Mouse (Mus musculus) intestine, embryonic 14.5 days (tissue): ENCODE results near the gene Fxn. TPM values are rescaled to one million over a fixed set of nuclear protein-coding genes. Genes with fewer than 3 reads are reported as not detected.
A peak's percentile ranks its signal among the peaks of the same experiment; 100 is the strongest.

Experiments
- ATAC-seq: fragments of 200-750 bp; cut with Nextera tagmentation; replicated peaks from 2 replicates; pipeline ENCODE4 v1.8.0; 2017; ENCODE audit warnings: low read depth, moderate number of reproducible peaks, moderate TSS enrichment, moderate library complexity; ENCODE audit not compliant: low FRiP score, low TSS enrichment
- DNase-seq: peaks from one replicate; pipeline ENCODE4 v3.0.0-alpha.2; 2018; ENCODE audit warnings: low spot score
- H3K27ac ChIP-seq: fragments of 300-500 bp; sonication (generic); 2 replicates; pipeline ENCODE4 v1.5.1; 2014; ENCODE audit warnings: low read depth, mild to moderate bottlenecking, control low read depth
- H3K27me3 ChIP-seq: fragments of 300-500 bp; sonication (generic); replicated peaks from 2 replicates; pipeline ENCODE4 v1.6.1; 2014; ENCODE audit warnings: low read length, control low read depth; ENCODE audit not compliant: control insufficient read depth, insufficient read depth
- H3K36me3 ChIP-seq: fragments of 300-500 bp; sonication (generic); 2 replicates; pipeline ENCODE4 v1.6.1; 2014; ENCODE audit warnings: low read length, control low read depth; ENCODE audit not compliant: control insufficient read depth, insufficient read depth
- H3K4me1 ChIP-seq: fragments of 300-500 bp; sonication (generic); replicated peaks from 2 replicates; pipeline ENCODE4 v1.6.1; 2014; ENCODE audit warnings: low read length, control low read depth, mixed read lengths; ENCODE audit not compliant: control insufficient read depth, insufficient read depth
- H3K4me2 ChIP-seq: fragments of 300-500 bp; sonication (generic); 2 replicates; pipeline ENCODE4 v1.6.1; 2014; ENCODE audit warnings: low read length
- H3K4me3 ChIP-seq: fragments of 300-500 bp; sonication (generic); 2 replicates; pipeline ENCODE4 v1.5.1; 2014; ENCODE audit warnings: low read depth, low read length, control low read depth, mixed read lengths
- H3K9ac ChIP-seq: fragments of 300-500 bp; sonication (generic); 2 replicates; pipeline ENCODE4 v1.6.1; 2014; ENCODE audit warnings: mild to moderate bottlenecking, low read length
- H3K9me3 ChIP-seq: fragments of 300-500 bp; sonication (generic); 2 replicates; pipeline ENCODE4 v1.6.1; 2016; ENCODE audit warnings: low read length, control low read depth; ENCODE audit not compliant: control insufficient read depth
- WGBS: fragments of 180-500 bp; shearing (Covaris S2); extraction: QIAGEN DNeasy Blood & Tissue Kit; methylation state at CpG from one replicate; pipeline ENCODE4 v1.1.7; 2014; 5-methylcytosine and 5-hydroxymethylcytosine counted together
- polyA plus RNA-seq: library from polyadenylated mRNA; unstranded; fragments of >200 nt; fragmentation: Nextera tagmentation; extraction: Ambion mirVana; gene quantifications from 2 replicates; pipeline ENCODE4 v1.2.1, GENCODE M21; 2014

Gene Fxn
- polyA plus RNA-seq, 1 experiment from 2014 or later = 46.5 TPM

DNA sequence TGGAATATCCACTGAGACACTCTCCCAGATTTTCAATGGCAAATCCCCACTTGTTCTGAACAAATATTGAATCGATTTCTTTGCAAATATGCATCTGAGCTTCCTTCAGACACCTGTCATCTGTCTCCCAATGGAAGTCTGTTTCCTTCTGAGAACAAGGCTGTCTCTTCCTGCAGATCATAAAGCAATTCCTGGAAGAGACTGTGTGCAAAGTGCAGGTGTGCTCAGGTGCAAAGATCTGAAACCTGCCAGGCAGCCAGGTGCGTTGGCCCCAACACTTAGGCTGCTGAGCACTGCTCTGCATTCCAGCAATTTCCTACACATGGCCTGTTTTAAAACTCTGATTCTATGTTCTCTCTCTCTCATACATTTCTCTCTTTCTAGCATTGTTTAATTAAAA lies 37.3 kb upstream of the Fxn start:
- Histone ChIP-seq H3K4me3 (no peak overlapping the region), H3K9me3 (no peaks in the 10 kb centered on the region), H3K4me2 (no peak overlapping the region), H3K9ac (no peak overlapping the region), H3K27me3 (no peaks in the 10 kb centered on the region), H3K36me3 (no peaks in the 10 kb centered on the region), H3K4me1 (no peaks in the 10 kb centered on the region), H3K27ac (peak overlapping the region; percentile 33; the same call in 1 of the 2 replicates)
- ATAC-seq (peak; percentile 81; the same call in 1 of the 2 replicates), DNase-seq (no peak)
- 75% methylated on average over 2 of the region's 2 CpGs for WGBS

DNA sequence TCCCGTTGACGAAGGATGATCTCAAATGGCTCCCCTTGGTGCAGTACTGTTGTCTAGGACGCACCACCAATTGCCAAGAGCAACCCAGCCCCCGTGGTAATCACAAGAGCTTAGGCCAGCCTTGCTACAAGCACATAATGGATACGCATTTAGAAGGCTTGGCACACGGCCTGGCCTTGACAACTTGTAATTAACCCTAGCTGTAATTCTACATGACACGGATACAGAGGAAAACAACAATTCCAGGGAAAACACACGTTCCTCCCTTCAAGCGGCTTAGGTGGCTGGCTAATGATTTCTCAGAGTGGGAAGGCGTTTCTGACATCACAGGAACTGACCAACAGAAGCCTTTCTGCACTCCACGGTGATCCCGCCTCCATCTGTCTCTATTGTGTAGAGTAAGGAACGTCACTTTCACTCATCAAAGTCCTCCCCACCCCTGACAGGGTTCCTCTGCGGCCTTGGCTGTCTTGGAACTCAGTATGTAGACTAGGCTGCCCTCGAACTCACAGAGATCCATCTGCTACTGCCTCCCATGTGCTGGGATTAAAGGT lies 36.7 kb upstream of the Fxn start:
- H3K4me3 ChIP-seq = no peak overlapping the region
- H3K9ac ChIP-seq = no peak overlapping the region
- no peaks in the 10 kb centered on the region for H3K36me3 ChIP-seq
- H3K9me3 ChIP-seq = no peaks in the 10 kb centered on the region
- ATAC-seq = 0 out of 2 replicates have a peak, but pooled peaks have one; percentile 19
- 54% methylated on average over 15 of the region's 15 CpGs for WGBS
- no peaks in the 10 kb centered on the region for H3K4me1 ChIP-seq
- H3K27ac ChIP-seq = peak overlapping the region; percentile 33; the same call in 1 of the 2 replicates
- no peak overlapping the region for H3K4me2 ChIP-seq
- no peaks in the 10 kb centered on the region for H3K27me3 ChIP-seq
- DNase-seq = no peak

DNA sequence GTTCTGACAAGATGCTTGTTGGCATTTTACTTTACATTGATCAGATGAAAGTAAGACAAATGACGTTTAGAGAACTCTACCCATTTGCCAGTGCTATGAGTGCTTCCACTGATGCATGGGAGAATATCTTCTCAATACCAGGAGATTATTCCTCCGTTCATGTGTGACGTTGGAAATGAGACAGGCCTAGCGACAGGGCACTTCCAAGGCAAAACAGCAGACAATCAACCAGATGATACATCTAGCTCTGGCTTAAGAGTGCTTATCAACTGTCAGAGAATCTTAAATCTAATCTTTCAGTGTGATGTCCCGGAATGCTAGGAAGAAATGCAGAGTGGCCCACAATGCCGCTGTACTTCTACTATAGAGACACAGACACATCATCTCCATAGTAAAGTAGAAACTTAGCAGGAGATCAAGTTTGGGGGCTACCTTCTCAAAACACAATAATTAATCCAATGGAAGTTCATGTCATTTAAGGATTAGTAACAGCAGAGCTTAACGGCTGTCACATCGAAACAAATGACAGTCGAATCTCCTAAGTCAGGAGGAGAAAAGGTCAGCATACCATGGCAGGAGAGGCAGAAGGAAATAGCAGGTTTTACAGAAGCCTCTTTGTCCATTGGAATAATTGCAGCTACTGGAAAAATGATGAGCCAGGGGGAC lies 35.8 kb upstream of the Fxn start:
- WGBS = 65% methylated on average over 9 of the region's 9 CpGs
- no peaks in the 10 kb centered on the region for H3K9me3 ChIP-seq
- H3K4me1 ChIP-seq = no peaks in the 10 kb centered on the region
- H3K27ac ChIP-seq = no peak overlapping the region
- DNase-seq = no peak
- H3K9ac ChIP-seq = no peak overlapping the region
- no peak overlapping the region for H3K4me2 ChIP-seq
- no peak overlapping the region for H3K4me3 ChIP-seq
- no peak for ATAC-seq
- H3K27me3 ChIP-seq = no peaks in the 10 kb centered on the region
- H3K36me3 ChIP-seq = no peaks in the 10 kb centered on the region

DNA sequence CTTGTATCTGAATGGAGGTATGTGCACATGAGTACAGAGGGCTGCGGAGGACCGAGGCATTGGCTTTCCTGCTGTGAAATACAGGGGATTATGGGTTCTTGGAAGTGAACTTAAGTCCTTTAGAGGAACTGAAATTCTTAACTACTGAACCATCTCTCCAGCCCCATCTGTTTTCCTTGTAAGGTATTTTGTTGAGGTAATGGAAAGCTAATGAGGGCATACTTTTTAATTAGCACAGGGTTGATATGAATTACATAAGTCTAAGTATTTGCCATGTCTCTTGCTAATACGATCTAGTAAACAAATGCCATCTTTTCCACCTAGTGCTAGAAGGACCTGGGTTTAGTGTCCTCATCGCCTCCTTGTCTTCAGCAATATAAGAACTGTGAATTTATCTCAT lies 34.8 kb upstream of the Fxn start:
- H3K4me2 ChIP-seq = no peak overlapping the region
- no peaks in the 10 kb centered on the region for H3K27me3 ChIP-seq
- ATAC-seq = no peak
- H3K4me1 ChIP-seq = no peaks in the 10 kb centered on the region
- H3K9ac ChIP-seq = no peak overlapping the region
- no peaks in the 10 kb centered on the region for H3K9me3 ChIP-seq
- no peak overlapping the region for H3K4me3 ChIP-seq
- H3K27ac ChIP-seq = no peak overlapping the region
- no peaks in the 10 kb centered on the region for H3K36me3 ChIP-seq
- DNase-seq = no peak
- 93% methylated on average over 4 of the region's 4 CpGs for WGBS

DNA sequence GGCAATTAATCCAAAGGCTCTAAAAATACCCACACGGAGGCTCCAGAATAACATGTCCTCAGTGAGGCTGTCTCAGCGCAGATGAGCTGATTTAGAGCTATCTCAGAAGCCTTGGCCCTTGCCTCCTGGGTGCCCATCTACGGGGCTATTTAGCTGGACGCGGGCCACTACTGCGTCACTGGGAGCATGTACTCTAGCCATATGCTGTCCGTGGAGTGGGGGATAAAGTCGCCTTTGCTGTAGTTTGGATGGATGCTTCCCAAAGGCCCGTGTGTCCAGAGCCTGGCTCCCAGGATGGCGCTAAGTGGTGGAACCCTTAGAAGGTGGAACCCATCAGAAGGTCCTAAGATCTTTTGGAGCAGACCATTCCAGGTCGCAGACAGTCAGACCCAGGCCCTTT lies 34.3 kb upstream of the Fxn start:
- Histone ChIP-seq H3K4me3 (no peak overlapping the region), H3K27ac (no peak overlapping the region), H3K27me3 (no peaks in the 10 kb centered on the region), H3K4me2 (no peak overlapping the region), H3K4me1 (no peaks in the 10 kb centered on the region), H3K9me3 (no peaks in the 10 kb centered on the region), H3K36me3 (no peaks in the 10 kb centered on the region), H3K9ac (no peak overlapping the region)
- DNase-seq (no peak), ATAC-seq (no peak)
- WGBS = 92% methylated on average over 11 of the region's 11 CpGs

DNA sequence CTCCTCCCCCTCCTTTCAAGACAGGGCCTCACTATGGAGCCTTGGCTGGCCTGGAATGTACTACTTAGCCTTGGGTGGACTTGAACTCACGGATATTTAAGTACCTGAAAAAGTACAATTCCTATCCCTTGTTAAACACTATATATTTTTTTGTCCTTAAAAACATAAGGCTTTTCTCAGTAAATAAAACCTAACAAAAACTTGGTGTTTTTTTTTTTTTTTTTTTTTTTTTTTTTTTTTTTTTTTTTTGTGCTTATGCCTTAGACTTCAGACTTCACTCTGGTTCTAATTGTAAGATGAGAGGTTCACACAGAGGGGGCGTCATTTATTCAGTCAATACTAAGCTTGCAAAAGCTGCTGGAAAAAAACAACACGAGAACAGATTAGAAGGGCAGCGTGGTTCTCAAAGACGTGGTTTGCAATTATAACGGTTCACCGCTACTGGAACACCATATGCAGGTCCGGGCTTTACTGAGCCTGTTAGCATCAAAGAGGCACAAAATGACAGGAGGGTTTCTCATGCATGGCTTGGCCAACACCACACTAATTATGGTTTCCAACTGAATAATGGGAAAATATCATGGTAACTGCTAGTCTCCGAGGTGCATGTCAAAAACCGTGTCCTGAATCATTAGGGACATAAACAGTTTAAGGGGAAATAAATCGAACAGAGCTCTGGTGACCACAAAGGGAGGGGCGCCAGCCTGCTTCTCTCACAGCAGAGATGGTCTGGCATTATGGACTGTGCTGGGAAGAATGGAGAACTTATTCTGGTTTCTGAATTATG lies 32.3 kb upstream of the Fxn start:
- no peak overlapping the region for H3K27ac ChIP-seq
- H3K9me3 ChIP-seq = no peaks in the 10 kb centered on the region
- H3K27me3 ChIP-seq = no peaks in the 10 kb centered on the region
- no peak for ATAC-seq
- 0 out of 2 replicates have a peak, but pooled peaks cover 7% of the 10 kb centered on the region for H3K4me1 ChIP-seq
- no peak for DNase-seq
- no peak overlapping the region for H3K4me2 ChIP-seq
- no peak overlapping the region for H3K4me3 ChIP-seq
- no peaks in the 10 kb centered on the region for H3K36me3 ChIP-seq
- 77% methylated on average over 12 of the region's 12 CpGs for WGBS
- no peak overlapping the region for H3K9ac ChIP-seq

DNA sequence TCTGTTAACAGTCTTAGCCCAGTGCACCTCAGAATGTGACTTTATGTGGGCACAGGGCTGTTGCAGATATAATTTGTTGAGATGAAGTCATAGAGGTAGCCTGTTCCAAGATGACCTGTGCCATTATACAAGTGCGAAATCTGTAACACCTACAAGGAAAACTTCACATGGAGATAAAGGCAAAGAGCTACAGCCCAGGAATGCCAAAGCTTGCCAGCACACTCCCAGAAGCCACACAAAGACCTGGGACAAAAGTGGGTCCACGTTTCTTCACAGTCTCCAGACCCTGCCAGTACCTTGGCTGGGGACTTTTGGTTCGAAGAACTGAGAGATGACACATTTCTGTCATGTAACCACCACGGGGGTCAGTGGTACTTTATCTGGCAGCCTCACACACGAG lies 31.6 kb upstream of the Fxn start:
- no peak for DNase-seq
- H3K9me3 ChIP-seq = no peaks in the 10 kb centered on the region
- no peak overlapping the region for H3K27ac ChIP-seq
- H3K27me3 ChIP-seq = no peaks in the 10 kb centered on the region
- ATAC-seq = no peak
- H3K4me2 ChIP-seq = no peak overlapping the region
- 79% methylated on average over 5 of the region's 5 CpGs for WGBS
- H3K9ac ChIP-seq = no peak overlapping the region
- 0 out of 2 replicates have a peak, but pooled peaks cover 9% of the 10 kb centered on the region for H3K4me1 ChIP-seq
- H3K4me3 ChIP-seq = no peak overlapping the region
- H3K36me3 ChIP-seq = no peaks in the 10 kb centered on the region

DNA sequence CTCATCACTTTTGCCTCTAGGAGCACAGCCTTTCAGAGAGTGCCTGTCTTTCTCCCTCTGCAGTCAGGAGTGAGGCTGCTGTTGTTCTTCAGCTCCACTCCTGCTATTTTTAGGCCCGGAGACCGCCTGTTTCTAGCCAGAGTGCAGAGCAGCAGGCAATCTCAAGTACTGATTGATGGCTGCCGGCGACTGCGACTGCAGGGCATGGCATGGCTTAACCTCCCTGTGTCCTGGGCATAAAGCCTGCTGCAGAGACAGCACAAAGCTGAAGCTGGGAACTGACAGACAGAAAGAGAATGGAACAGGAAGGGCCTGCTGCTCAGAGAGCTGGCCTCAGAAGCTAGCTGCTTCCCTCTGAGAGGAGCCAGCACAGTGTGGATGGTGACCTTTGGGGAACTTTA lies 27.9 kb upstream of the Fxn start:
- no peak overlapping the region for H3K4me3 ChIP-seq

More for the DNA sequence above, 27.9 kb upstream of the Fxn start:
- ATAC-seq (no peak), DNase-seq (no peak)
- WGBS = 13% methylated on average over 5 of the region's 5 CpGs
- no peak overlapping the region for H3K4me2 ChIP-seq
- H3K9ac ChIP-seq = no peak overlapping the region
- H3K27ac ChIP-seq = no peak overlapping the region
- H3K36me3 ChIP-seq = no peaks in the 10 kb centered on the region
- H3K4me1 ChIP-seq = 0 out of 2 replicates have a peak, but pooled peaks cover 9% of the 10 kb centered on the region
- no peaks in the 10 kb centered on the region for H3K9me3 ChIP-seq
- H3K27me3 ChIP-seq = no peaks in the 10 kb centered on the region
